Mouse (Mus musculus): Measurements from ENCODE around the gene Sirt2. TPM values are rescaled to one million over a fixed set of nuclear protein-coding genes. Genes with fewer than 3 reads are reported as not detected.

The Sirt2 gene
- polyA plus RNA-seq, 1 experiment from 2014 or later, result 77.0 TPM

GRCm38 (mm10) chr7:28795832-28796231 is 29.3 kb downstream of the Sirt2 start:
- H3K36me3 ChIP-seq (ENCODE audit: control insufficient read depth, insufficient read depth, low read length), result no peaks in the 10 kb centered on the region
- no peaks in the 10 kb centered on the region for H3K9me3 ChIP-seq (ENCODE audit: control insufficient read depth, low read length)
- H3K4me1 ChIP-seq (ENCODE audit: control insufficient read depth, insufficient read depth, low read length), result no peaks in the 10 kb centered on the region
- no peaks in the 10 kb centered on the region for H3K27me3 ChIP-seq (ENCODE audit: control insufficient read depth, insufficient read depth, low read length)
- H3K9ac ChIP-seq (ENCODE audit: low read length), result no peak overlapping the region
- DNase-seq (ENCODE audit: low spot score), result no peak
- ATAC-seq (ENCODE audit: insufficient read depth, low FRiP score, low TSS enrichment), result no peak
- H3K4me3 ChIP-seq (ENCODE audit: low read depth, low read length), result no peak overlapping the region
- WGBS, result 80% methylated on average over 15 of the region's 15 CpGs
- no peak overlapping the region for H3K4me2 ChIP-seq (ENCODE audit: low read depth)
- no peak overlapping the region for H3K27ac ChIP-seq (ENCODE audit: low read depth, low read length)

- 14% methylated on average over 32 of the region's 32 CpGs for WGBS
- 0 out of 2 replicates have a peak overlapping the region, but pooled peaks have one; percentile 6 for H3K4me3 ChIP-seq (ENCODE audit: low read depth, low read length)
- no peaks in the 10 kb centered on the region for H3K27me3 ChIP-seq (ENCODE audit: control insufficient read depth, insufficient read depth, low read length)
- DNase-seq (ENCODE audit: low spot score), result peak; percentile 79
- ATAC-seq (ENCODE audit: insufficient read depth, low FRiP score, low TSS enrichment), result peak; percentile 50; the same call in 1 of the 2 replicates
- peak overlapping the region; percentile 40 for H3K9ac ChIP-seq (ENCODE audit: low read length)
- H3K36me3 ChIP-seq (ENCODE audit: control insufficient read depth, insufficient read depth, low read length), result no peaks in the 10 kb centered on the region
- H3K4me2 ChIP-seq (ENCODE audit: low read depth), result peak overlapping the region; percentile 38
- H3K27ac ChIP-seq (ENCODE audit: low read depth, low read length), result no peak overlapping the region
- no peaks in the 10 kb centered on the region for H3K4me1 ChIP-seq (ENCODE audit: control insufficient read depth, insufficient read depth, low read length)
- H3K9me3 ChIP-seq (ENCODE audit: control insufficient read depth, low read length), result no peaks in the 10 kb centered on the region
Measured at GRCm38 (mm10) chr7:28796562-28796975, 30.0 kb downstream of the Sirt2 start.

- H3K27ac ChIP-seq (ENCODE audit: low read depth, low read length), result no peak overlapping the region
- 94% methylated on average over 9 of the region's 9 CpGs for WGBS
- no peak overlapping the region for H3K9ac ChIP-seq (ENCODE audit: low read length)
- no peaks in the 10 kb centered on the region for H3K27me3 ChIP-seq (ENCODE audit: control insufficient read depth, insufficient read depth, low read length)
- H3K36me3 ChIP-seq (ENCODE audit: control insufficient read depth, insufficient read depth, low read length), result no peaks in the 10 kb centered on the region
- peaks cover 17% of the 10 kb centered on the region for H3K4me1 ChIP-seq (ENCODE audit: control insufficient read depth, insufficient read depth, low read length)
- H3K4me2 ChIP-seq (ENCODE audit: low read depth), result no peak overlapping the region
- H3K4me3 ChIP-seq (ENCODE audit: low read depth, low read length), result no peak overlapping the region
- DNase-seq (ENCODE audit: low spot score), result no peak
- no peak for ATAC-seq (ENCODE audit: insufficient read depth, low FRiP score, low TSS enrichment)
- H3K9me3 ChIP-seq (ENCODE audit: control insufficient read depth, low read length), result no peaks in the 10 kb centered on the region
Measured at GRCm38 (mm10) chr7:28799994-28800393, 33.5 kb downstream of the Sirt2 start.

GRCm38 (mm10) chr7:28801451-28801850 is 34.9 kb downstream of the Sirt2 start:
- Histone ChIP-seq H3K27me3 (ENCODE audit: control insufficient read depth, insufficient read depth, low read length) (no peaks in the 10 kb centered on the region), H3K4me2 (ENCODE audit: low read depth) (no peak overlapping the region), H3K9ac (ENCODE audit: low read length) (no peak overlapping the region), H3K9me3 (ENCODE audit: control insufficient read depth, low read length) (no peaks in the 10 kb centered on the region), H3K27ac (ENCODE audit: low read depth, low read length) (no peak overlapping the region), H3K4me3 (ENCODE audit: low read depth, low read length) (no peak overlapping the region), H3K4me1 (ENCODE audit: control insufficient read depth, insufficient read depth, low read length) (peaks cover 17% of the 10 kb centered on the region), H3K36me3 (ENCODE audit: control insufficient read depth, insufficient read depth, low read length) (no peaks in the 10 kb centered on the region)
- DNase-seq (ENCODE audit: low spot score) (no peak), ATAC-seq (ENCODE audit: insufficient read depth, low FRiP score, low TSS enrichment) (no peak)
- 80% methylated on average over 3 of the region's 3 CpGs for WGBS

GRCm38 (mm10) chr7:28801901-28802670 is 35.6 kb downstream of the Sirt2 start:
- Histone ChIP-seq H3K9me3 (ENCODE audit: control insufficient read depth, low read length) (no peaks in the 10 kb centered on the region), H3K27me3 (ENCODE audit: control insufficient read depth, insufficient read depth, low read length) (no peaks in the 10 kb centered on the region), H3K4me3 (ENCODE audit: low read depth, low read length) (no peak overlapping the region), H3K36me3 (ENCODE audit: control insufficient read depth, insufficient read depth, low read length) (no peaks in the 10 kb centered on the region), H3K4me2 (ENCODE audit: low read depth) (no peak overlapping the region), H3K4me1 (ENCODE audit: control insufficient read depth, insufficient read depth, low read length) (peaks cover 17% of the 10 kb centered on the region), H3K9ac (ENCODE audit: low read length) (no peak overlapping the region; the same call in 1 of the 2 replicates), H3K27ac (ENCODE audit: low read depth, low read length) (peak overlapping the region; percentile 62; the same call in 1 of the 2 replicates)
- ATAC-seq (ENCODE audit: insufficient read depth, low FRiP score, low TSS enrichment), result no peak
- DNase-seq (ENCODE audit: low spot score), result no peak
- 23% methylated on average over 10 of the region's 10 CpGs for WGBS

- Histone ChIP-seq H3K9me3 (ENCODE audit: control insufficient read depth, low read length) (no peaks in the 10 kb centered on the region), H3K27me3 (ENCODE audit: control insufficient read depth, insufficient read depth, low read length) (no peaks in the 10 kb centered on the region), H3K27ac (ENCODE audit: low read depth, low read length) (peak overlapping the region; percentile 44), H3K4me1 (ENCODE audit: control insufficient read depth, insufficient read depth, low read length) (peaks cover 20% of the 10 kb centered on the region), H3K4me2 (ENCODE audit: low read depth) (no peak overlapping the region), H3K9ac (ENCODE audit: low read length) (peak overlapping the region; percentile 22; the same call in 1 of the 2 replicates), H3K36me3 (ENCODE audit: control insufficient read depth, insufficient read depth, low read length) (no peaks in the 10 kb centered on the region), H3K4me3 (ENCODE audit: low read depth, low read length) (no peak overlapping the region)
- ATAC-seq (ENCODE audit: insufficient read depth, low FRiP score, low TSS enrichment) (no peak), DNase-seq (ENCODE audit: low spot score) (no peak)
- WGBS, result 6% methylated on average over 10 of the region's 10 CpGs
Measured at GRCm38 (mm10) chr7:28802846-28803588, 36.5 kb downstream of the Sirt2 start.

GRCm38 (mm10) chr7:28803756-28804155 is 37.2 kb downstream of the Sirt2 start:
- H3K36me3 ChIP-seq (ENCODE audit: control insufficient read depth, insufficient read depth, low read length), result no peaks in the 10 kb centered on the region
- H3K4me2 ChIP-seq (ENCODE audit: low read depth), result no peak overlapping the region
- no peak overlapping the region for H3K4me3 ChIP-seq (ENCODE audit: low read depth, low read length)
- H3K9me3 ChIP-seq (ENCODE audit: control insufficient read depth, low read length), result no peaks in the 10 kb centered on the region
- DNase-seq (ENCODE audit: low spot score) (no peak), ATAC-seq (ENCODE audit: insufficient read depth, low FRiP score, low TSS enrichment) (no peak)
- no peak overlapping the region for H3K27ac ChIP-seq (ENCODE audit: low read depth, low read length)
- H3K9ac ChIP-seq (ENCODE audit: low read length), result no peak overlapping the region; the same call in 1 of the 2 replicates
- H3K27me3 ChIP-seq (ENCODE audit: control insufficient read depth, insufficient read depth, low read length), result no peaks in the 10 kb centered on the region
- H3K4me1 ChIP-seq (ENCODE audit: control insufficient read depth, insufficient read depth, low read length), result peaks cover 20% of the 10 kb centered on the region
- WGBS, result 45% methylated on average over 4 of the region's 4 CpGs

GRCm38 (mm10) chr7:28806869-28807268 is 40.3 kb downstream of the Sirt2 start:
- WGBS, result 75% methylated on average over 4 of the region's 4 CpGs
- ATAC-seq (ENCODE audit: insufficient read depth, low FRiP score, low TSS enrichment) (no peak), DNase-seq (ENCODE audit: low spot score) (no peak)
- no peak overlapping the region for H3K4me3 ChIP-seq (ENCODE audit: low read depth, low read length)
- no peak overlapping the region for H3K9ac ChIP-seq (ENCODE audit: low read length)
- no peak overlapping the region for H3K4me2 ChIP-seq (ENCODE audit: low read depth)
- peaks cover 20% of the 10 kb centered on the region for H3K4me1 ChIP-seq (ENCODE audit: control insufficient read depth, insufficient read depth, low read length)
- H3K36me3 ChIP-seq (ENCODE audit: control insufficient read depth, insufficient read depth, low read length), result no peaks in the 10 kb centered on the region
- H3K27me3 ChIP-seq (ENCODE audit: control insufficient read depth, insufficient read depth, low read length), result no peaks in the 10 kb centered on the region
- H3K27ac ChIP-seq (ENCODE audit: low read depth, low read length), result no peak overlapping the region
- H3K9me3 ChIP-seq (ENCODE audit: control insufficient read depth, low read length), result no peaks in the 10 kb centered on the region
